Mouse (Mus musculus) liver, embryonic 12.5 days (tissue): ENCODE results near the gene Galnt11. TPM values are rescaled to one million over a fixed set of nuclear protein-coding genes. Genes with fewer than 3 reads are reported as not detected.
"Not testable (repeated sequence)": the region's sequence is repeated elsewhere in the genome, so short reads cannot be mapped to it uniquely, and the experiment has no call there.

Source experiments
- ATAC-seq: fragments of 200-750 bp; cut with Nextera tagmentation; 2 replicates; pipeline ENCODE4 v1.8.0; 2017; ENCODE audit warnings: moderate number of reproducible peaks, mild to moderate bottlenecking, moderate library complexity
- H3K27ac ChIP-seq: fragments of 300-500 bp; sonication (generic); 2 replicates; pipeline ENCODE4 v1.5.1; 2016; ENCODE audit warnings: mild to moderate bottlenecking
- H3K27me3 ChIP-seq: fragments of 300-500 bp; sonication (generic); replicated peaks from 2 replicates; pipeline ENCODE4 v1.6.1; 2016; ENCODE audit warnings: mild to moderate bottlenecking, moderate library complexity
- H3K36me3 ChIP-seq: fragments of 300-500 bp; sonication (generic); 2 replicates; pipeline ENCODE4 v1.6.1; 2016; ENCODE audit warnings: mild to moderate bottlenecking, moderate library complexity
- H3K4me1 ChIP-seq: fragments of 300-500 bp; sonication (generic); 2 replicates; pipeline ENCODE4 v1.6.1; 2016
- H3K4me2 ChIP-seq: fragments of 300-500 bp; sonication (generic); 2 replicates; pipeline ENCODE4 v1.6.1; 2016; ENCODE audit warnings: mild to moderate bottlenecking, moderate library complexity
- H3K4me3 ChIP-seq: fragments of 300-500 bp; sonication (generic); 2 replicates; pipeline ENCODE4 v1.5.1; 2016; ENCODE audit warnings: mild to moderate bottlenecking, moderate library complexity
- H3K9ac ChIP-seq: fragments of 300-500 bp; sonication (generic); 2 replicates; pipeline ENCODE4 v1.6.1; 2016; ENCODE audit warnings: mild to moderate bottlenecking, moderate library complexity
- H3K9me3 ChIP-seq: fragments of 300-500 bp; sonication (generic); replicated peaks from 2 replicates; pipeline ENCODE4 v1.6.1; 2016; ENCODE audit warnings: mild to moderate bottlenecking, moderate library complexity
- WGBS: fragments of 180-500 bp; shearing (Covaris S2); methylation state at CpG from one replicate; pipeline ENCODE4 v1.1.7; 2016; ENCODE audit not compliant: insufficient replicate concordance; 5-methylcytosine and 5-hydroxymethylcytosine counted together
- polyA plus RNA-seq: library from polyadenylated mRNA; unstranded; fragments of >200 nt; fragmentation: Nextera tagmentation; extraction: Ambion mirVana; gene quantifications from 2 replicates; pipeline ENCODE4 v1.2.1, GENCODE M21; 2016

The Galnt11 gene
- polyA plus RNA-seq, 1 experiment from 2014 or later, result 9.7 TPM

DNA sequence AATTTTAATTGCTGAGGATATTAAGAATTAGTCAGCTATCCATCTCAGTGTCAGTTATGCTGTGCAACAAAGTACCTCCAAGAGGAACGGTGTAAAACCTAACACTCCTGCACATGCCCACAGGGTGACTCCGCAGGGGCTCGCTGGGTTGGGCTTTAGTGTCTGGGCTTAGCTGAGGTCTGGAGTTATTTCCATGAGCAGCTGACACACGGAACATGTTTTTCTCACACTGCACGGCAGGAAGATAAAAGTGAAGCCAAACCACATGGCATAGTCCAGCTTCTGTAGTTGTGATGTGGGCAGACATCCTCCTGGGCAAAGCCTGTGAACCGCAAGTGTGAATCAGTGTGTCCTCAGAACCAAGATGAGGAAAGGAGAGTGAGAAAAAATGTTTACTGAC lies 6.7 kb upstream of the Galnt11 start:
- H3K9ac ChIP-seq, result no peak overlapping the region
- H3K4me3 ChIP-seq, result no peak overlapping the region
- H3K4me2 ChIP-seq, result no peak overlapping the region
- H3K4me1 ChIP-seq, result no peaks in the 10 kb centered on the region
- no peak overlapping the region for H3K27ac ChIP-seq
- 64% methylated on average over 6 of the region's 6 CpGs for WGBS
- H3K9me3 ChIP-seq, result no peaks in the 10 kb centered on the region
- no peaks in the 10 kb centered on the region for H3K36me3 ChIP-seq
- no peaks in the 10 kb centered on the region for H3K27me3 ChIP-seq
- no peak for ATAC-seq

DNA sequence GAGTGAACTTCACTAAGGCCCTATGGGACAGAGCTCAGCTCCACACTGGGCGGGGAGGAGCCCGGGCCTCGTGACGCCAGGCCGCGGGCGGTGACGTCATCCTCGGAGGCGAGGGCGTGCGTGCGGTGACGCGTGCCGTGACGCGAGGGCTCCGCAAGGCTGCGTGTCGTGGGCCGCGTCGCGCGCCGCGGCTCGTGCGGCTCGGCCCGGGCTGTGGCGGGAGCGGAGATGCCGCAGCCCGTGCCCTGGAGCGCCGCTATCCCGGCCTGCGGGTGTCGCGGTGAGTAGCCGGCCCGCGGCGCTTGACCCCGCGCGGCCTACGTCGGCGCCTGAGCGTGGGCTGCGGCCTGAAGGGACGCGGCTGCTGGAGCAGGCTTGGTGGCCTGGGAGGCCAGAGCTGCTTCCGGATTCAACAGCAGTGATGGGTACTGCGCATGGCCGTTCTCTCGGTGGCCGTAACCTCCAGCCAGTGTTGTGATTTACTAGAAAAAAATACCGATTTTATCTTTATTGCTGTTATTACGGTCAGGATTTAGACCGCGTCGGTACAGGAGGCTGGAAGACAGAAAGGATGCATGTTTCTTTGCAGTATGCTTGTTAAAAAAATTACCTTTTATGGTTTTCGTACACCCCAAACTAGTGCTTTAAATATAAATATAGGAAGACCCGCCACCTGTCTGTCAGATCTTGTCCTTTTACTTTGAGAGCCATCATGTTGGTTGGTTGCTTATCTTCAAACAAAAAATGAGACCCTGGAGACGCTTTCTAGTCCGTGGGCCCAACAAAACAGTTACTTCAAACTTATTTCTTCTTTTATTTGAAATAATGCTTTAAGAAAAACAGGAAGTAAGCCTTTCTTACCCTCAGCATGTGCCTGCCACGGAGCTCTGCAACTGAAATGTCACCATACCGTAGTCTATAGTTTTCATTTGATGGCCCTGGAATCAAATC lies 1.3 kb downstream of the Galnt11 start, which contains the start of gene E130116L18Rik:
Gene E130116L18Rik (minus strand): TSS at position 402 of the 951 bp plus-strand sequence.
- Histone ChIP-seq H3K4me2 (peak within 1 kb of the TSS; percentile 78), H3K4me3 (peak within 1 kb of the TSS; percentile 62), H3K36me3 (no peaks in the 10 kb centered on the region), H3K9me3 (no peaks in the 10 kb centered on the region), H3K4me1 (peaks cover 7% of the 10 kb centered on the region; the same call in 1 of the 2 replicates), H3K27me3 (peaks cover 26% of the 10 kb centered on the region), H3K27ac (0 out of 2 replicates have a peak within 1 kb of the TSS, but pooled peaks have one; percentile 50), H3K9ac (peak within 1 kb of the TSS; percentile 67)
- WGBS, result 3% methylated on average over 71 of the region's 72 CpGs
- ATAC-seq, result peak; percentile 83

DNA sequence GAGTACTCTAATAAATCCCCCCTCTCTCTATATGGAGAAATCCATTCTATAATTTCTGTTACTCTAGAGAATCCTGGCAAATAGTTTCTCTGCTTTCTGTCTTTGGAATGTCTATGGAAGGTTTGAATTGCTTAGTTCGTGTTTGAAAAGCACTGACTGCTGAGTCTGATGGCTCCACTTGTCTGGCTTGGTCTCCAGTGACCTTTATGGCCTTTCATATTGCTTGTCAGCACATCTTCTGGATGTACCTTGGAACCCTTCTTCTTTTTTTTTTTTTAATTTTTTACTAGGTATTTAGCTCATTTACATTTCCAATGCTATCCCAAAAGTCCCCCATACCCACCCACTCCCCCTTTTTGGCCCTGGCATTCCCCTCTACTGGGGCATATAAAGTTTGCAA lies 2.7 kb downstream of the Galnt11 start:
- WGBS, result 64% methylated on average over 1 of the region's 1 CpGs
- not testable (repeated sequence) for H3K4me1 ChIP-seq, H3K4me2 ChIP-seq

DNA sequence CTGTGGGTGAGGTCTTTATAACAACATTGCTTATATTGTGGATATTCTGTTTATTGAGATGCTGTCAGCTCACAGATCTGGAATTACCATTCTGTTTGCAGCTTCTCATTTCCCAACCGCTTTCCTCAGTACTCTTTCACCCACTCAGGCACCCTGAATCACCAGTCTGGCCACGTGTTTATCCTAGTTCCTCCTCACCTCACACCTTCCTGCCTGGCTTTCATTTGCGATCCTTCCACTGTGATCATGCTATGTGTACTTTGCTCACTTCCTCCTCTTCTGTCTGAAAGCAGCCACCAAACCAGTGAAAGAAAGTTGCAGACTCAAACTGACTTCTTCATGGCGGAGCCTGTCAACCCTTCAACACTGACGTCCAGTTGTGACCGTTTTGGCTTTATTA lies 21.4 kb downstream of the Galnt11 start:
- 59% methylated on average over 6 of the region's 6 CpGs for WGBS
- no peak overlapping the region for H3K9ac ChIP-seq
- H3K4me1 ChIP-seq, result no peaks in the 10 kb centered on the region
- H3K27ac ChIP-seq, result no peak overlapping the region
- no peaks in the 10 kb centered on the region for H3K36me3 ChIP-seq
- H3K4me3 ChIP-seq, result no peak overlapping the region
- ATAC-seq, result no peak
- H3K4me2 ChIP-seq, result no peak overlapping the region
- no peaks in the 10 kb centered on the region for H3K27me3 ChIP-seq
- no peaks in the 10 kb centered on the region for H3K9me3 ChIP-seq

More for the DNA sequence above, 2.7 kb downstream of the Galnt11 start:
- H3K9me3 ChIP-seq, ATAC-seq, H3K27ac ChIP-seq, H3K4me3 ChIP-seq, H3K9ac ChIP-seq, H3K36me3 ChIP-seq: not testable (repeated sequence)
- peaks cover 26% of the 10 kb centered on the region for H3K27me3 ChIP-seq

DNA sequence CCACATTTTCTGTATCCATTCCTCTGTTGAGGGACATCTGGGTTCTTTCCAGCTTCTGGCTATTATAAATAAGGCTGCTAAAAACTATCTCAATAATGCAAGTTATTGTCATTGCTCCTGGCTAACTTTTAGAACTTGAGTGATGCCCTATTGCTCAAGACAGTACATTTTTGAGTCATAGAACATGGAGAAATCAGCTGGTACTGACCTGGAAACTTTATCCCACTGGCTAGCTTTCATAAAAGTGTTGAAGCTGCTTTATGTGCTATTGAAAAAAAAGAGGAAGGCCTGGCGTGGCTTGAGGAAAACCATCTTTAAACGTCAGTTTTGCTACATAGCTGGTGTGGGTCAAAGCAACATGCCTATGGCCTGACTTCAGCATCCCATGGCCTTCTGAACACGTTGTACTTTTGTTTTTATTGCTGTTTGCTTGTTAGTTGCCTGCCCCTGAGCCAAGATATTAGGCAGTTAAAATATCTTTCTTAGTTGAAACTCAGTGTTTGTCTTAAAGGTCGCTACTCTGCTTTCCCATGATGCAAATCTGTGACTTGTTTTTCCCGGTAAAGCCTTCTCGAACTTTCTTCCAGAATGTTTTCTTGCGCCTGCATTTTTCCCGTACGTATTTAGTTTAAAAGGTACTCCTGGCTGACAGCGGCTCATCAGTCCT lies 24.2 kb downstream of the Galnt11 start:
- ATAC-seq, result no peak
- Histone ChIP-seq H3K4me3 (no peak overlapping the region), H3K27ac (no peak overlapping the region), H3K4me2 (no peak overlapping the region), H3K9ac (no peak overlapping the region), H3K4me1 (no peaks in the 10 kb centered on the region), H3K9me3 (no peaks in the 10 kb centered on the region), H3K36me3 (peaks cover 6% of the 10 kb centered on the region; the same call in 1 of the 2 replicates), H3K27me3 (no peaks in the 10 kb centered on the region)
- WGBS, result 69% methylated on average over 10 of the region's 10 CpGs

DNA sequence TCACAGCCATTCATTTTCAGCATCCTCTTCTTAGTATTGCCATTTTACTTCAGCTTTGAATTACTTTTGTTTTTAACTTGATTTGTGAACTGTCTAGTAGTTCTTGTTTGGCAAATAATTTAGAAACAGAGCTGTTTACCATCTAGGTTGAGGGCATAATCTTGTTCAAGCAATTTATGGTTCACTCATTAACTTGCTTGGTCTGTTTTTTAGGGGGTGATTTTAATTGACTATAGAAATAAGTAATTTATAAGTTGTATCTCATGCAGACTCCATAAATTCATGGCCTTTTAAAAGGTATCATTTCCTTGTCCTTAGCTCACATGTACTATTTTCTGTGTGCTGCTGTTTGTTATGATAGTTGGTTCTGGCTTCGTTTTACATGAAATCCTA lies 24.8 kb downstream of the Galnt11 start:
- Histone ChIP-seq H3K36me3 (peaks cover 6% of the 10 kb centered on the region; the same call in 1 of the 2 replicates), H3K4me1 (no peaks in the 10 kb centered on the region), H3K9me3 (no peaks in the 10 kb centered on the region), H3K9ac (no peak overlapping the region), H3K4me3 (no peak overlapping the region), H3K4me2 (no peak overlapping the region), H3K27ac (no peak overlapping the region), H3K27me3 (no peaks in the 10 kb centered on the region)
- no peak for ATAC-seq
- 38% methylated on average over 1 of the region's 1 CpGs for WGBS

DNA sequence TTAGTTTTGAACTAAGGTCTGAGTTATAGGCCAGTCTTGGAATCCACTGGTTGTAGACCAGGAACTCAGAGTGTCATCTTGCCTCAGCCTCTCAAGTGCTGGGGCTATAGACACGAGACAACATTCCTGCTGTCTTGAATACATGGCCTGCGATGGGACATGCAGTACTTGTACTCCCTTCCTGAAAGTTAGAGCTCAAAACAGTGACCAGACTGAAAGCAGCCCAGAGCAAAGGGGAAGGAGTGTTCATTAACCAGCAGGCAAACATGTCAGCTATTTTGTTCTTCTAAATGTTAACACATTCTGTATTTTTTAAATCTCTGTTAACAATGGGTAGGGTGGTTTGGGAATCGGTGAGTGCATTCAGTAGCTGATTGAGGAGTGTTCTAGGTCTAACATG lies 25.3 kb downstream of the Galnt11 start:
- no peak for ATAC-seq
- Histone ChIP-seq H3K4me3 (no peak overlapping the region), H3K36me3 (peaks cover 6% of the 10 kb centered on the region; the same call in 1 of the 2 replicates), H3K4me2 (no peak overlapping the region), H3K9ac (no peak overlapping the region), H3K27me3 (no peaks in the 10 kb centered on the region), H3K4me1 (no peaks in the 10 kb centered on the region), H3K27ac (no peak overlapping the region), H3K9me3 (no peaks in the 10 kb centered on the region)
- 57% methylated on average over 3 of the region's 3 CpGs for WGBS

DNA sequence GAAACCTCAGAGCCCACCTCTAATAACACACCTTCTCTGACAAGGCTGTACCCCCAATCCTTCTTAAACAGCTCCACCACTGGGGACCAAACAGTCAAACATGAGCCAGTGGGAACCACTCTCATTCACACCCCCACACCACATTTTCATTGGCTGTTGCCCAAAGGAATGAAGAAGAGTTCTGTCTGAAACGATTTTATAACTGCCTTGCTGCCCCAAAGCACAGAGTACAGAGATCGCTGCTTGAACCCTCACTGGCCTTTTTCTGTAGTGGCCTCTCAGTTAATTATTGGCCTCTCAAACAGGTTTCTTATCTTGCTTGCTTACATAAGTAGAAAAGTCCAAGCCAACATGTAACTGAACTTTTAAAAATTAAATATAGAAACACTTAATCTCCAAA lies 30.7 kb downstream of the Galnt11 start:
- H3K27me3 ChIP-seq, result no peaks in the 10 kb centered on the region
- no peak overlapping the region for H3K9ac ChIP-seq
- peaks cover 18% of the 10 kb centered on the region for H3K36me3 ChIP-seq
- no peak overlapping the region for H3K4me2 ChIP-seq
- 63% methylated on average over 2 of the region's 2 CpGs for WGBS
- no peaks in the 10 kb centered on the region for H3K4me1 ChIP-seq
- no peaks in the 10 kb centered on the region for H3K9me3 ChIP-seq
- no peak for ATAC-seq
- H3K4me3 ChIP-seq, result no peak overlapping the region
- H3K27ac ChIP-seq, result peak overlapping the region; percentile 57; the same call in 1 of the 2 replicates

DNA sequence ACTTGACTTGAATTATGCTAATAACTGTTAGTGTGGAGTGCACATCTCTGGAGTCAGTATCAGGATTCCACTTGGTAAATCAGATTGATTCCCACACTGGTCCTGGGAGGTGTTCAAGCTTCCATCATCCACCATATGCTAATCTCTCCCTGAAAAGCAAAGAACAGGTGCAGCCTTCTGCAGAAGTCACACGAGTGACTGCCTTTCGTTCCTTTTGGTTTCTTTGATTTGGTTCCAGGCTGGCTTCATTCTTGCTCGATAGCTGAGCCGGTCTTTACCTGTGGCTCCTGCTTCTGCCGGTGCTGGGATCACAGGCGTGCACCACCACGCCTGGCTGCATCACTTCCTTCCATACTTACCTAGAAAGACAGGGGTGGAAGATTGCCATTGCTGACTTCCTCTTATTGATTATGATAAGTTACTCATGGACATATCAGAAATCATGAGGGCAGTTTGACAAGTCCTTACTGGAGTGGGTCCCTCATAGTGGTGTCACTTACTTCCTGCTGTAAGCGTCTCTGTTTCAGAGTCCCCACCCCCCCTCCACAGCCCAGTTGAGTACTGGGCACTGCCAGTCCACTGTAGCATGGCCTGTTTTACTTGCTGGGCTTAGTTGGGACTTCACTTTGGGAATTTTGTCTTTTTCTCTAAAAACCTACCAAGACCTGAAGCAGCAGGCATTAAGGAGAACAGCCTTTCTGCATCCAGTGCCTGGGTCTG lies 31.3 kb downstream of the Galnt11 start:
- Histone ChIP-seq H3K27me3 (no peaks in the 10 kb centered on the region), H3K36me3 (peaks cover 18% of the 10 kb centered on the region), H3K4me1 (no peaks in the 10 kb centered on the region), H3K4me2 (no peak overlapping the region), H3K27ac (no peak overlapping the region), H3K9ac (no peak overlapping the region), H3K4me3 (no peak overlapping the region), H3K9me3 (no peaks in the 10 kb centered on the region)
- no peak for ATAC-seq
- WGBS, result 74% methylated on average over 8 of the region's 8 CpGs

DNA sequence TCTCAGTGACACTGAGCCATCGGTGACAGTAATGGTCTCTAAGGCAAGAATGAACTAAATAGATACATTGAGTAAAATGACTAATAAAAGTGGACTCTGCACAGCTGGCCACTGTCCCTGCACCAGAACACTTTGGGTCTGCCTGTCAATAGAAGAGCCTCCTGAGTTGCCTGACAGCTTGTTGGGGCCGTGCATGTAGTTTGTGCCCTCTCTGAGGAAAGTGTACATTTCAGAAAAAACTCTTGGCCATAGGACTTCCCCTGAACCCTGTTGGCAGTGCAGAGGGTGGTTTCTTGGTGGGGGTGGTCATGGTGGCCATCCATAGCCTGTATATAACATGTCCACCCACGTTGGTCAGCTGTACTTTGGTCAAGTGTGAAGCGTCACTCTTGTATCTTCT lies 32.8 kb downstream of the Galnt11 start:
- H3K27ac ChIP-seq, result no peak overlapping the region
- WGBS, result 72% methylated on average over 4 of the region's 4 CpGs
- no peak for ATAC-seq
- no peak overlapping the region for H3K4me2 ChIP-seq
- peaks cover 22% of the 10 kb centered on the region for H3K36me3 ChIP-seq
- H3K4me1 ChIP-seq, result no peaks in the 10 kb centered on the region
- no peak overlapping the region for H3K4me3 ChIP-seq
- no peak overlapping the region for H3K9ac ChIP-seq
- H3K27me3 ChIP-seq, result no peaks in the 10 kb centered on the region
- no peaks in the 10 kb centered on the region for H3K9me3 ChIP-seq

DNA sequence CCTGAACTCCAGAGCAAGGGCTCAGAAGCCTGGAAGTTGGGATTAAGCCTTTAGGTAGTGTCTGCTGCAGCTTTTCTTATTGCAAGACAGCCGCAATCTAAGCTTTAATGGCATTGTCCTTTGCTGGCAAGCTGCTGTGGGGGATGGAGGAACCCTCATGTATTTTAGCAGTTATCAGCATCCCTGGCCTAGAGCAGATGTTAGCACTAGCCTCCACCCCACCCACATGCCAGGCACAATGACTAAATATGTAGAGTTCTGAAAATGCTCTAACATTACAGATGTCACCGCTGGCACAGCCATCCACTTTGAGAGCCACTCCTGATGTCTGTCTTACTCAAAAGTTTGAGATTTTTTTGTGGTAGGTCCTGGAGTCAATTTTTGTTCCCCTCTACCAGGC lies 35.0 kb downstream of the Galnt11 start:
- H3K4me2 ChIP-seq, result no peak overlapping the region
- WGBS, result 78% methylated on average over 2 of the region's 2 CpGs
- no peak for ATAC-seq
- no peaks in the 10 kb centered on the region for H3K9me3 ChIP-seq
- peaks cover 21% of the 10 kb centered on the region; the same call in 1 of the 2 replicates for H3K36me3 ChIP-seq
- no peaks in the 10 kb centered on the region for H3K27me3 ChIP-seq
- H3K27ac ChIP-seq, result no peak overlapping the region
- no peak overlapping the region for H3K4me3 ChIP-seq
- no peaks in the 10 kb centered on the region for H3K4me1 ChIP-seq
- no peak overlapping the region for H3K9ac ChIP-seq
